ENCODE assay signal across 8 mouse cellular contexts in the genomic region with DNA sequence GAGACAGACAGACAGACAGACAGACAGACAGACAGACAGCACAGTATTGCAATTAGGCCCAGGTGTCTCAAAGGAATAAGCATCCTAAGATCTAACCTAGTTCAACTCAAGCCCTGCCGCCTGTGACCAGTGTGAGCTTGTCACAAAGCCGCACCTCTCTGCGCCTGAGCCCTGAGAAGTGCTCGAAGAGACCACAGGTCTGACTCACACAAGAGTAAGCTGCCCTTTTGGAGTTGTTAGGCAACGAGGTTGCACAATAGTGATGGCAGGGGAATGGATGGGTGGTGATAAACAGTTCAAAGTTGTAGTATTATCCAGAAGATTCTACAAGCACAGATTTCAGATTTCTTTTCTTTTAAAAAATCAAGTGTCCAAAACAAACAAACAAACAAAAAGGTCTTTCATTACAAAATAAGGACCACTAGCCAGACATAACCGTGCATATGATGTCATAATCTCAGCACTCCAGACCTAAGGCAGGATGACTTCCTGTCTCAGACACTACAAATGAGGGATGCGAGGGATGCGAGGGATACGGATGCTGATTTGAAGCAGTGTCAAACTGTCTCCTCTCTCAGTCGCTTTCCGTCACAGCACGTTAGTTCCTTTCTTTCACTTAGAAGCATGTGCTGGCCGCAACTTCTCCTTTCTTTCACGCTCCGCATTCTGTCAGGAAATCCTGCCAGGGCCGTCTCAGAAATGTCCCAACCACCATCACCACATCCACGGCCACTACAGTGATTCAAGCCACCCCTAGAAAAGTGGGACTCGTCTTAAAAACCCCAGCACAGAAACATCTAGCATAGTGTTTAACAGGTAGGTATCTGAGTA. TPM values are rescaled to one million over a fixed set of nuclear protein-coding genes. Genes with fewer than 3 reads are reported as not detected.
DNase-seq lines count a peak whose midpoint lies in the region; ATAC-seq and TF ChIP-seq lines count a peak whose summit lies in the region.

No protein-coding gene starts in this region.

- 0 out of 2 replicates have a peak, but pooled peaks cover 3% of the 10 kb centered on the region for H3K9me3 ChIP-seq in liver, embryonic 12.5 days (replicated peaks)
- no peaks in the 10 kb centered on the region for H3K9me3 ChIP-seq in forebrain, embryonic 11.5 days (ENCODE audit: control insufficient read depth, low read length)

- H3K27me3 ChIP-seq in liver, embryonic 12.5 days (replicated peaks): peaks cover 45% of the 10 kb centered on the region
- H3K27me3 ChIP-seq in forebrain, embryonic 11.5 days (ENCODE audit: control insufficient read depth, insufficient read depth, low read length): no peaks in the 10 kb centered on the region

- ATAC-seq in liver, embryonic 12.5 days: peak; percentile 56
- ATAC-seq in forebrain, embryonic 11.5 days (replicated peaks; ENCODE audit: low FRiP score): no peak

- no peak overlapping the region for H3K4me3 ChIP-seq in layer of hippocampus, adult 2 months
- no peak overlapping the region for H3K4me3 ChIP-seq in liver, embryonic 12.5 days
- no peak overlapping the region for H3K4me3 ChIP-seq in forebrain, embryonic 11.5 days (ENCODE audit: low read depth, low read length)

- peaks cover 24% of the 10 kb centered on the region for H3K4me1 ChIP-seq in liver, embryonic 12.5 days
- no peaks in the 10 kb centered on the region for H3K4me1 ChIP-seq in forebrain, embryonic 11.5 days (replicated peaks; ENCODE audit: control insufficient read depth, insufficient read depth, low read length)

- H3K27ac ChIP-seq in layer of hippocampus, adult 2 months: peak overlapping the region; percentile 48; the same call in 1 of the 2 replicates
- peak overlapping the region; percentile 46; the same call in 1 of the 2 replicates for H3K27ac ChIP-seq in liver, embryonic 12.5 days
- no peak overlapping the region for H3K27ac ChIP-seq in forebrain, embryonic 11.5 days (ENCODE audit: low read depth, low read length)

- H3K4me2 ChIP-seq in liver, embryonic 12.5 days: no peak overlapping the region
- H3K4me2 ChIP-seq in forebrain, embryonic 11.5 days (ENCODE audit: low read depth, low read length, severe bottlenecking): no peak overlapping the region

- 23% methylated on average over 18 of the region's 18 CpGs for WGBS in liver, embryonic 12.5 days (ENCODE audit: insufficient replicate concordance)
- WGBS in forebrain, embryonic 11.5 days: 83% methylated on average over 18 of the region's 18 CpGs

- no peak overlapping the region for H3K9ac ChIP-seq in liver, embryonic 12.5 days
- H3K9ac ChIP-seq in forebrain, embryonic 11.5 days (ENCODE audit: low read length): no peak overlapping the region

- H3K36me3 ChIP-seq in liver, embryonic 12.5 days: no peaks in the 10 kb centered on the region
- H3K36me3 ChIP-seq in forebrain, embryonic 11.5 days (ENCODE audit: control insufficient read depth, insufficient read depth, low read length): no peaks in the 10 kb centered on the region

- no peak for TF ChIP-seq CTCF in layer of hippocampus, adult 2 months (conservative IDR thresholded peaks at IDR 0.05)

- no peak for DNase-seq in layer of hippocampus, adult 2 months (ENCODE audit: low spot score in 2 of 2)
- no peak for DNase-seq in layer of hippocampus, postnatal 25 days (ENCODE audit: extremely low spot score in 1 of 2, low spot score in 1 of 2)
- peak; percentile 65 for DNase-seq in T-cell, adult 2 months (ENCODE audit: low spot score)
- DNase-seq in skeletal muscle tissue, adult 2 months (ENCODE audit: low read depth, low spot score): peak; percentile 48
- DNase-seq in cerebellum, postnatal 36 days: no peak
- no peak for DNase-seq in right cerebral cortex, postnatal 25 days
- no peak for DNase-seq in forebrain, embryonic 11.5 days (ENCODE audit: low spot score)

RNA-seq across cellular contexts. Expression of gene Ifngr2, which starts 24.2 kb away (rescaled TPM):
- 10 to 100 TPM; 49.2 to 50.6 TPM for total RNA-seq in layer of hippocampus, adult 2 months (2021)
- total RNA-seq in layer of hippocampus, postnatal 25 days (2021): 10 to 100 TPM; 61.5 to 71.9 TPM
- 17.1 and 17.9 TPM in 2 replicates for polyA plus RNA-seq in liver, embryonic 12.5 days (2016; fragmentation: Nextera tagmentation; extraction: Ambion mirVana)
- polyA plus RNA-seq in forebrain, embryonic 11.5 days (2014; fragmentation: Nextera tagmentation; extraction: Ambion mirVana): 28.8 and 31.6 TPM in 2 replicates

RNA-seq across cellular contexts. Expression of gene Ifnar1, which starts 37.7 kb away (rescaled TPM):
- 10 to 100 TPM; 42.2 to 45.9 TPM for total RNA-seq in layer of hippocampus, adult 2 months (2021)
- 10 to 100 TPM; 48.8 to 55.6 TPM for total RNA-seq in layer of hippocampus, postnatal 25 days (2021)
- 24.5 and 27.8 TPM in 2 replicates for polyA plus RNA-seq in liver, embryonic 12.5 days (2016; fragmentation: Nextera tagmentation; extraction: Ambion mirVana)
- polyA plus RNA-seq in forebrain, embryonic 11.5 days (2014; fragmentation: Nextera tagmentation; extraction: Ambion mirVana): 51.4 and 53.1 TPM in 2 replicates

Comparison
In these comparisons a context has a peak if more than half of its experiments do, and no peak if none do; other contexts are left out.
1. DNase-seq: peak in T-cell, adult 2 months (single experiment) and skeletal muscle tissue, adult 2 months (single experiment); none in layer of hippocampus, adult 2 months (0 of 2), layer of hippocampus, postnatal 25 days (0 of 2), cerebellum, postnatal 36 days (0 of 2), right cerebral cortex, postnatal 25 days (single experiment) and forebrain, embryonic 11.5 days (single experiment).